Mouse (Mus musculus): ENCODE results near the gene Clic4.

Gene Clic4

GRCm38 (mm10) chr4:135256536-135257450 is 15.8 kb downstream of the Clic4 start:
- DNase-seq = peak; percentile 93

- peak; percentile 97 for DNase-seq
Measured at GRCm38 (mm10) chr4:135254770-135255169, 17.8 kb downstream of the Clic4 start.

DNA sequence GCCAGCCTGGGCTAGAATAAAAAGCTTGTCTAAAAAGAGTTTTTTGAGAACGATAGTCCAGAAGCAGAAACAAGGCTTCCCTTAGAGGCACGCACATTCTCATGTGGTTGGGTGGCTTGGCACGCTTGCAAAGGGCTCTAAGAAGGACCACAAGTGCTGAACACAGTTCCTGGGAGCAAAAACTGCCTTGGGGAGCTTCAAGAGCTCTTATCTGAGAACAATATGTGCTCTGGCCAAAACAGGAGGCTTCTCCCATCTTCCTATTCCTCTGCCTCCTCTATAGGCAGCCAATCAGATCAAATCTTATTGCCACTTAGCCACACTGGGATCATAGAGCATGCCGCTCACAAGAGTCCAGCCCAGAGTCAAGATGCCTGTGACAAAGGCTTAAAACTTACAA is 18.3 kb downstream of the Clic4 start:
- peak; percentile 99 for DNase-seq

- peak; percentile 95 for DNase-seq
Measured at GRCm38 (mm10) chr4:135253239-135254039, 19.2 kb downstream of the Clic4 start.

- no peak for DNase-seq
Measured at GRCm38 (mm10) chr4:135251801-135252200, 20.8 kb downstream of the Clic4 start.

GRCm38 (mm10) chr4:135248250-135249018 is 24.2 kb downstream of the Clic4 start:
- peak; percentile 87 for DNase-seq

- peak; percentile 76 for DNase-seq
Measured at GRCm38 (mm10) chr4:135246866-135247756, 25.5 kb downstream of the Clic4 start.

DNA sequence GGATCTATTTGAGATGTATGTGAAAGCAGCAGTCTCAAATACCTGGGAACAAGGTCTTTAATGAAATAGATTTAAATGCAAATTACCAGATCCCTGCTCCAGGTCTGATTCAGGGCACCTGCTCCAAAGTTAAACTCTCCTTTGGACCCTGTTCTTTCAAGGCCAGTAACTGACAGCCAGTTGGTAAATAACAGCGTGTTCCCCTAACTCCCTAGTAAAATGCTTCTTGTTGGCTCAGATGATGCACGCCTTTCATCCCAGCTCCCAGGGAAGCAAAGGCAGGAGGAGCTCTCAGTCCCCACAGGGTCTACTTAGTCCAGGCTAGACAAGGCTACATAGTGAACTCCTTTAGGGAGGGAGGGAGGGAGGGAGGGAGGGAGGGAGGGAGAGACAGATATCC is 26.2 kb downstream of the Clic4 start:
- peak; percentile 51 for DNase-seq

DNA sequence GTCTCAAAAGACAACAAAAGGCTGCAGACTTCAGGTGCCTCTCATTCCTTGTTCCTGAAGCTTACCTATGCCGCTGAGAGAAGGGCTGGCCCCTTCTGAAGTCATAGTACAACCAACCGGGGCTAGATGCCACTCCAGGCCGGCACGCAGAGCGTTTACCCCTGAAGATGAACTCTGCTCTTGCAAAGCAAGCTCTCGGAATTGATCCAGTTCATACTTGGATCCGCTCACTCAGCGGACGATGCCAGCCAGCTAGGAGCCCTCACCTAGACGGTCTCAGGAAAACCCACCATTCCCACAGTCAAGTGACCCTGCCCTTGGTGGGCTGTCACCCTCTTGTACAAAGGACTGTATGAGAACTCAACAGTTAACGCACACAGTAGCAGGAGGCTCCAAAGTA is 26.8 kb downstream of the Clic4 start:
- peak; percentile 85 for DNase-seq

GRCm38 (mm10) chr4:135244335-135244734 is 28.3 kb downstream of the Clic4 start:
- DNase-seq = peak; percentile 91

GRCm38 (mm10) chr4:135242913-135243541 is 29.6 kb downstream of the Clic4 start:
- peak; percentile 85 for DNase-seq

GRCm38 (mm10) chr4:135242383-135242782 is 30.2 kb downstream of the Clic4 start:
- DNase-seq = no peak

DNA sequence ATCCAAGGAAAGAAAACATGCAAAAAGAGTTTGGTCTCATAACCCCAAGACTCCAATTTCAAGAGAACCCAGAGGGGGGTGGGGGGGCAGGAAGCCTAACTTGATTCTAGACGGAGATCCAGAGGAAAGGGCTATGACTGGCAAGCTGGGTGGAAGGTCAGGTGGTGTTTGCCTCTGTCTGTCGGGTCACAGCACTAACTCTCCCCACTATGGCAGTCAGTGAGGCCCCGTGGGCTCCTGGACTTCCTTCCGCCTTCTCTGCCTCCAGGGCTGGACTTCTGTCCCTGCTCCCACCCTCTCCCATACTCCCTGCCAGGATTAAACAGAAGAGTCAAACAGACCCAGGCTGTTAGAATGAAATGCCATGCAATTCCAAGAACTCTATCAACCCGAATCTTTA is 30.9 kb downstream of the Clic4 start:
- peak; percentile 91 for DNase-seq

DNA sequence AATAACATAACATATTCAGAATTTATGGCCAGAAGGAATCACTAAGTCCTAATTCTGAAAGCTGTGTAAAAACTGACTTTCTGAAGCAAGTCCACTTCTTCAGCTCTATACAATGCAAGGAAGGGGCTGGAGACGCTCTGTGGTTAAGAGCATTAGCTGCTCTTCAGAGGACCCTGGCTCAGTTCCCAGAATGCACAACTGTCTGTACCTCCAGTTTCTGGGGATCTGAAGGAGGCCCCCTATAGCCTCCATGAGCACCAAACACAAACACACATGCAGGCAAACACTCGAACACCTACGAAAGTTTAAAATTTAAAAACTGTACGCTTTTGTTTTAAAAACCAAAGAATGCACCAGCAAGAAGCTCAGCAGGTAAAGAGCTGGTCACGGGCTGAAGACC is 31.5 kb downstream of the Clic4 start:
- DNase-seq = peak; percentile 90

GRCm38 (mm10) chr4:135240329-135240728 is 32.3 kb downstream of the Clic4 start:
- peak; percentile 84 for DNase-seq

DNA sequence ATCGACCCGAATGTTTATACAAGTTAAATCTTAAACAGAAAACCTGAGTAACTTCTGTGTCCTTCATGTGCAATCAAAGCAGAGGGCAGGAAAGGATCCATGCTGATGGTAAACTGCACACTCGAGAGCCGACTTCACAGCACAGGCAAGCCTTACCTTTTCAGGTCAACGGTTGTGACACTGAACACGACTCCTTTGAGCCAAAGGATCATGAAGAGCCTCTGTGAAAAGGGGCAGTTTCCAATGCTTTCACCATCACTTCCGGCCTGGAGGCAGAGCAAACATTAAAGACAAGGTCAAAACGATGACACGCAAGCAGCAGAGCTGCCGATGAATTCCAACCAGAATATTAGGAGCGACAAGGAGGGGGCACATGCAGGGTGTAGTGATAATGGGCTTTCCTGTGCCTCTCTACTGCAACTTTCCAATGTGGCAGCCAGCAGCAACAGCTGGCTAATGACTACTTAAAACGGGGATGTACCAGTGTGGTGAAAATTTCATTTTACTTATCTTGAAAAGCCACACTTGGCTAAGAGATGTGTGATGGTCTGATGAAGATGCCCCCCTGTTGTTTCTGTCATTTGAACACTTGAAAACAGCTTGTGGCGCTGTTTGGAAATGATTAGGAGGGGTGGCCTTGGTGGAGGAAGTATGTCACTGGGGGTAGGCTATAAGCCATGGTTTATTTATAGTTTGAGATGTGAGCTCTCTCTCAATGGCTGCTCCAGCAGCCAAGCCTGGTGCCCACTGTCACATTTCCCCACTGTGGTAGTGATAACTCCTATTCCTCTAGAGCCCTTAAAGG is 33.7 kb downstream of the Clic4 start:
- peak; percentile 87 for DNase-seq

GRCm38 (mm10) chr4:135236658-135237057 is 36.0 kb downstream of the Clic4 start:
- DNase-seq = peak; percentile 71

DNA sequence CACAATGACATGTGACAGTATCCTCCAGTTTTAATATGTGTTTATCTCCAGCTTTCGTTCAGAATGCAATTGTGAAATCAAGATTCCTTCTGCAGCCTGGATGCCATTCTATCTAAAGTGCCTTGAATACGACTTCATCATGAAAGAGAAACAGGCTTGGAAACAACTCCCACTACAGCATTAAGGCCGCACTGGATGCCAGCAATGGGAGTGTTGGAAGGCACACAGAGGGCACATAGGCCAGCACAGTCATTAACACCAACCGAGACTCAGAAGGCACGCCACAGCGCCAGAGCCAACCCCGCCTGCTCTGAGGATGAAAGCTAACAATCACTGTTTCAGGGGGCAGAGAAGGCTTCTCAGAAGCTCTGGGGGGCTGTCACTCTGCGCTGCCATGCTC is 37.1 kb downstream of the Clic4 start:
- peak; percentile 94 for DNase-seq

DNA sequence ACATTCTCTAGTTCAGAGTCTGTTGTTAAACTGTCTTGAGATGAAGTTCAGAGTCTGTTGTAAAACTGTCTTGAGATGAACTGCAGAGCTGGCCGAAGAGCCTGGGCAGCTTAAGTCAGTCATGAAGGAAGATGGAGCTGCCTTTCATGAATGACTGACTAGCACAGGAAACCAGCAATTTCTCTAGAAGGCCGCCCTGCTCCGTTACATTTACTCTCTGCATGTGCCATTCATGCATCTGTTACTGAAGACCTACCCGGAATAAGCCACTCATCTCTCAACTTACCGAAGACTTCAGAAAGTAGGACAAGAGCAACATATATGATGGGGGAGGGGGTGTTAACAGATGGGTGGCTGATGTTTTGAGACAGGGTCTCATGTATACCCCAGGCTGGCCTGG is 40.1 kb downstream of the Clic4 start:
- DNase-seq = peak; percentile 81

DNA sequence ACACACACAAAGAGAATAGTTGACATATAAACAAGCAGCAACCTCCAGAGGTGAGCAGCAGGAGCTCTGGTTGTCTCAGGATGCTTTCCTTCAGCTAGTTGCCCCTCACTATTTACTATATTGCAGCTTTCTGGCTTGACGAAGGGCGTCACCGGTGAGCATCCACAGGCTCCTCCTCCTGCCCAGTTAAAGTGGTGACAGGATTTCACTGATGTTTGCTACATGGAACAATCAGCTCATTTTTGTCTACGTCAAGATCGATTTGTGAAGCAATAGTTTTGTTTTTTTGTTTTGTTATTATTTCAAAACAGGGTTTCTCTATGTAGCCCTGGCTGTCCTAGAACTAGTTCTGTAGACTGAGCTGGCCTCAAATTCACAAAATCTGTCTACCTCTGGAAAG is 41.1 kb downstream of the Clic4 start:
- peak; percentile 73 for DNase-seq

DNA sequence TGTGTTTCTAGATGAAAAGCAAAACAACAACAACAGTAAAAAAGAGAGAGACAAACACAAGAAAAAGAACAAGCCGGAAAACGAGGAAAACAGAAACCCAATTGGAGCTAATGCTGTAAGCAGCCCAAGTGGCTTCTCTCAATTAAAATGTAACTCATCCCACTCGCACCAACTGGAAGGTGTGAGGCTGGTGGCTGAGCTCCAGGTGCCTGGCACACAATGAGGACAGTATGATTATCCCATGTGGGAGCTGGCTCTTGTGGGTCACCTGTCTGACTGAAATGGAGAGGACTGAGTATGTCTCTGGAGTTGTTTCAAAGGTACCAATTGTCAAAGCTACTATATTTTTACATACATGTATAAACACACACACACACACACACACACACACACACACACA is 41.5 kb downstream of the Clic4 start:
- peak; percentile 80 for DNase-seq
